Mouse (Mus musculus): ENCODE measurements around the gene 2310061I04Rik. TPM values are rescaled to one million over a fixed set of nuclear protein-coding genes. Genes with fewer than 3 reads are reported as not detected.

The 2310061I04Rik gene
- polyA plus RNA-seq, 1 experiment: 125 TPM

DNA sequence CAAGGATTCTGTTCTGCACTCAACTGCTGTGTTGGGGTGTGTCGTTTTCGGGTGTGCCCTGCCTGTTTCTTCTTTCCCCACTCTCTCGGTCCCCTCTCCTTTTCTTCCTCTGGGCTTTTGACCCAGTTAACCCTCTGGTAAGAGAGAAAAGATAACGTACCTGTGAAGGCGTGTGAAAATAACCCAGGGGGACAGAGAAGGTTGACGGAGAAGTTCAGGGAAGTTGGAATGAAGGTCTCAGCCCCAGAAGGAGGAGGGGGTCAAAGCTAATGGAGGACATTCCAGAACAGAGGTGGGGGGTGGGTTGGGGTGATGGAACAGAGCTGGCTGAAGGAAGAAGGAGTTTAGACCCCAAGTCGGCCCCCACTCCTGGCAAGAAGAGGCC, 28.3 kb downstream of the 2310061I04Rik start:
- Histone ChIP-seq H3K4me1 (ENCODE audit: control insufficient read depth, insufficient read depth, insufficient read length, low read length) (peaks cover 6% of the 10 kb centered on the region; the same call in 1 of the 2 replicates), H3K27ac (replicated peaks; ENCODE audit: low read depth, low read length) (peak overlapping the region; percentile 99), H3K4me3 (ENCODE audit: insufficient read depth, low read depth, low read length) (peak overlapping the region; percentile 78)

DNA sequence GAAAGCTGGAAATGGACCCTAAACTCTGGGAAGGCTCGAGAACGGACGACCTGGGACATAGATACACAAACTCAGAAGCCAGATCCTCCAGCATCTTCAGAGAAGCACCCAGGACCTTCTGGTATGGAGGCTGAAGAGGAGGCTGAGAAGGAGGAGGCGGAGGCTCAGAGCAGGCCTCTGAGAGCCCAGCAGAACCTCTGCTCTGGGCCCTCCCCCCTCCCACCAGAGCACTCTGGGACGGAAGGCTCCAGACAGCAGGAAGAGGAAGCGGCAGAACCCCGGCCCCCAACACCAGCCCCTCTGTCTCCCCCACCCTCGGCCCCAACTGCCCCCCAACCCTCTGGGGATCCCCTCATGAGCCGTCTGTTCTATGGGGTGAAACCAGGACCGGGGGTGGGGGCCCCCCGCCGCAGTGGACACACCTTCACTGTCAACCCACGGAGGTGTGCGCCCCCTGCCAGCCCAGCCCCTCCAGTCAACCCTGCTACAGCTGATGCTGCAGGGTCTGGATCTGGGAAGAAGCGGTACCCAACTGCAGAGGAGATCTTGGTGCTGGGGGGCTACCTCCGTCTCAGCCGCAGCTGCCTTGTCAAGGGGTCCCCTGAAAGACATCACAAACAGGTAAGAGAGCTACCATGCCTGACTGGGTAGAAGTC, 28.9 kb downstream of the 2310061I04Rik start:
- Histone ChIP-seq H3K4me3 (ENCODE audit: insufficient read depth, low read depth, low read length) (peak overlapping the region; percentile 78), H3K4me1 (ENCODE audit: control insufficient read depth, insufficient read depth, insufficient read length, low read length) (peaks cover 6% of the 10 kb centered on the region; the same call in 1 of the 2 replicates), H3K27ac (replicated peaks; ENCODE audit: low read depth, low read length) (peak overlapping the region; percentile 99)

DNA sequence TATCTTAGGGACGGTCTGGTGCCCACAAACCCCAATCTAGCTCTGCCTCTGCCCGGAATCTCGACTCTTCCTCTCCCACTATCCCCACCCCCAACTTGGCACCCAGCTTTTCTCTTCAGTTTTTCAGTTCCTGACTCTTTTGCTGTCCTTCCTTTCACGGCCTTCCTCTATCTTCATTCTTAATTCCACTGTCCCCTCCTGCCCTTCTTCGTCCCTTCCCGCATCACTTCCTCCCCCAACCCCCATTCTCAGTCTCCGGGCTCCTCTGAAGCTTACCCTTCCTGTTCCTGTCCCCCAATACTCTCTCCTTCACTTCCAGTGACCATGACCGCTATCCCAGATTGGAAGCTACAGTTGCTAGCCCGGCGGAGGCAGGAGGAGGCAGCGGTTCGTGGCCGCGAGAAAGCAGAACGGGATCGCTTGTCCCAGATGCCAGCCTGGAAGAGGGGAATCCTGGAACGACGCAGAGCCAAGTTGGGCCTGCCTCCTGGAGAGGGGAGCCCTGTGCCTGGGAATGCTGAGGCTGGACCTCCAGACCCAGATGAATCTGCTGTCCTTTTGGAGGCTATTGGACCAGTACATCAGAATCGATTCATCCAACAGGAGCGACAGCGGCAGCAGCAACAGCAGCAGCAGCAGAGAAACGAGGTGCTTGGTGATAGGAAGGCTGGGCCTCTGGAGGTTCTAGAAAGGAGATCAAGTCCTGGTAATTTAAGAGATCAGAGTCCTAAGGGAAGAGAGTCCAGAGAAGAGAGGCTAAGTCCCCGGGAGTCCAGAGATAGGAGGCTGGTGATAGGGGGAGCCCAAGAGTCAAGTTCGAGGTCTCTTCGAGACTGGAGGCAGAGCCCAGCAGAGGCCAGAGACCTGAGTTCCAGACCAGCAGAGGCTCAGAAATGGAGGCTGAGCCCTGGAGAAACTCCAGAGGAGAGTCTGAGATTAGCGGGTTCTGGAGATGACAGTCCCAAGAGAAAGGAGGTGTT, 30.0 kb downstream of the 2310061I04Rik start:
- peaks cover 3% of the 10 kb centered on the region; the same call in 1 of the 2 replicates for H3K4me1 ChIP-seq (ENCODE audit: control insufficient read depth, insufficient read depth, insufficient read length, low read length)
- peak overlapping the region; percentile 99 for H3K27ac ChIP-seq (replicated peaks; ENCODE audit: low read depth, low read length)
- peak overlapping the region; percentile 78 for H3K4me3 ChIP-seq (ENCODE audit: insufficient read depth, low read depth, low read length)

DNA sequence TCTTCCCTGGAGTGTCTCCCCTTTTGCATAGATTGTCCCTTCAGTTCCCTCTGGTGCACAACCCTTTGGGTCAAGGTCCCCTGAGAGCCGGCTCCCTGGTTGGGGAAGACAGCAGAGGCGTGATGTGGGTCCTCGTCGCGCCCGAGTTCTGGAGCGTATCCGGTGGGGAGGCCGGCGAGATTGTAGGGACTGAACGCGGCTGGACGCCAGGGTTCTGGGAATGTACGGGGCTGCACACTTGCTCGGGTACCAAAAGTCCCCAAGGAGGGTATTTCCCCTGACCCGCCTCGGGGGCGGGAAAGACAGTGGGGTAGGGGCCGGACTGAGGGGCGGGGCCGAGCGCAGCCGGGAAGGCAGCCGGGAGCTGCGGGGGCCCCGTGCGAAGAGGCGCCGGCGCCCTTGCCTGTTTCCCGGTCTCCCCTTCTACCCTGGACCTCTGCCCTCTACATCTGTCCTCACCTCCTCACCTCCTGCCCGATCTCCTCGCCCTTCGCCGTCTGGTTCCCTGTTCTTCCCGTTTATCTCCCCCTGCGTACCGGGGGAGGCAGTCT, 30.9 kb downstream of the 2310061I04Rik start:
- Histone ChIP-seq H3K27ac (replicated peaks; ENCODE audit: low read depth, low read length) (peak overlapping the region; percentile 99), H3K4me1 (ENCODE audit: control insufficient read depth, insufficient read depth, insufficient read length, low read length) (peaks cover 3% of the 10 kb centered on the region; the same call in 1 of the 2 replicates), H3K4me3 (ENCODE audit: insufficient read depth, low read depth, low read length) (peak overlapping the region; percentile 78)

DNA sequence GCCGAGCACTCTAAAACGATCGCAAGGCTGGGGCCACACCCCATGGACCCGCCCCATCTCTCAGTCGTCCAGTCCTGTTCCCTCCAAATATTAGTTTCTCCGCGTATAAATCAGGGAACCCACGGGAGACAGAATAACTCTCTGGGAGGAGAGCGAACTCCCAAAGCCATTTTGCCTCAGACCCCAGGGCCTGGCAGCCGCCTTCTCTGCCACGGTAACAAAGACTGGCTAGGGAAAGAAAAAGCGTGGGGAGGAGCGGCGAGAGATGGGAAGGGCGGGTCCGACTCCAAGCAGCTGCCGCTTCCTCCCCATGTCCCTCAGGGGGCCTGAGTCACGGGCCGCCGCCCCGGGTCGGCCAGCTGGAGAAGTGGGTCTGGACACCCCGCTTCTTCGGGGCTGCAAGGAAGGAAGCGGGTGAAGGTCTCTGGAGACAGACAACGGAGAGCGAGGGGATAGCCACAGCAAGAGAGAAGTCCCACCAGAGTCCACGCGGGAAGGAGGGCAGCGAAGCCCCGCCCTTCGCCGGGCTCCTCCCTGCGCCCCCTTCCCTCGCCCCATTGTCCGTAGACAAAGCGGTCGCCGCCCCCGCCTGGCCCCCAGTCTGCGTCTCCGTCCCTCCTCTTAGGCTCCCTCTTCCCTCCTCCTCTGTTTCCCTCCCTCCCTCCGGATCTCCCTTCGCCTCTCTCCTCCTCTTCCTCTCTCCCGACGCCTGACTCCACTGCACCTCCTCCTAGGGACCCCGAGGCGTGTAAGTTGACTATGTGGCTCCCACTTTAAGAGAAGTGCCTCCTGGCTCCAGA, 31.6 kb downstream of the 2310061I04Rik start, which contains the start of gene Ppp1r18:
Gene Ppp1r18 (plus strand): TSS at position 113 of the 800 bp plus-strand sequence.
- peaks cover 3% of the 10 kb centered on the region; the same call in 1 of the 2 replicates for H3K4me1 ChIP-seq (ENCODE audit: control insufficient read depth, insufficient read depth, insufficient read length, low read length)
- H3K27ac ChIP-seq (replicated peaks; ENCODE audit: low read depth, low read length): peak within 1 kb of the TSS; percentile 99
- peak within 1 kb of the TSS; percentile 78 for H3K4me3 ChIP-seq (ENCODE audit: insufficient read depth, low read depth, low read length)

DNA sequence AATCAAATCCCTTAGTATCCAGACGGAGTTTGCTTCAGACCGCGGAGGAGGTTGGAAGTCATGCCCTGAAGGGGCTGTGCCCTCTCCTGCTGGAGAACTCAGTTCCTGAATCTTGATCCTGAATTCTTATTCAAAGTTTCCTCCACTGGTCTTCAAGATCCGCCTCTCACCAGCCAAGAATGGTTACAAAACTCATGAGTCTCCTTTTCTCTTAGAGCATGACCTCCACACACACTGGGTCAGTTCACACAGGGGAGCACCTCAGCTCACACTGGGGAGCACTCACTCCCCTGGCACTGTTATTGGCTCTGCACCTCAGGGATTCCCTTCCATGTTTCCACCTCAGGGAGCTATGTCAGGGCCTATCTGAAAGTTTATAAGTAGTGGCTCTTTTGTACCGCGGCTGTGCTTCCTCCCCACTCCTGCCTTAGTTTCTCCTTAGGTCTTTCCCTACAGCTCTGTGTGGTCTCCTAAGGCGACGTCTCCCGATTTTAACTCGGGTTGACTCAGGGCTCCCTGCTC, 32.3 kb downstream of the 2310061I04Rik start:
- Histone ChIP-seq H3K27ac (replicated peaks; ENCODE audit: low read depth, low read length) (peak overlapping the region; percentile 99), H3K4me1 (ENCODE audit: control insufficient read depth, insufficient read depth, insufficient read length, low read length) (peaks cover 3% of the 10 kb centered on the region; the same call in 1 of the 2 replicates), H3K4me3 (ENCODE audit: insufficient read depth, low read depth, low read length) (peak overlapping the region; percentile 78)

DNA sequence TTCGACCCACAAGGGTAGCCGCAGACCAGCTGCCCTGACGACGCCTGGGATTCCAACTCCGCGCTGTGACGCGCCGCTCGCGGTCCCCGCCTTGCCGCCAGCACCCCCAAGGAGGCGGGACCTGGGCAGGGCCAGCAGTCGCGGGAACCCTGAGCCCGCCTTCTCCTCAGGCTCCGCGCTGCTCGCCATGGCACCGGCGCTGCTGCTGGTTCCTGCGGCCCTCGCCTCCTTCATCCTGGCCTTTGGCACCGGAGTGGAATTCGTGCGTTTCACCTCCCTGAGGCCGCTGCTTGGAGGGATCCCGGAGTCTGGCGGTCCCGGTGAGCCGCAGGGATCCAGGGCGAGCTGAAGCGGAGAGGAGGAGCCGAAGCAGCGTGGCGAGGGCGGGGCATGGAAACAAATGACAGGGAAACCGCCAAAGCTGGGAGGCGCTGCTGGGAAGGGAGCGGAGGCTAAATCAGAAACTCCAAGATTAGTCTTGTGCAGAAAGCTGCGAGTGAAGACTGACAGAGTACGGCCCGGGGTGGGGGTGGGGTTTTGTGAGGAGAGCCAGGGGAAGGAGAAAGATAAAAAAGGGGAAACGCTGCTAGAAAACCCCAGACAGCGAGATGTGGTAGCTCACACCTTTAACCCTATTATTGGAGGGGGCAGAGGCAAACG, 35.9 kb downstream of the 2310061I04Rik start, which contains the start of gene Nrm:
Gene Nrm (plus strand): TSS at position 121 of the 660 bp plus-strand sequence.
- Histone ChIP-seq H3K4me3 (ENCODE audit: insufficient read depth, low read depth, low read length) (peak within 1 kb of the TSS; percentile 83), H3K4me1 (ENCODE audit: control insufficient read depth, insufficient read depth, insufficient read length, low read length) (peaks cover 3% of the 10 kb centered on the region; the same call in 1 of the 2 replicates), H3K27ac (replicated peaks; ENCODE audit: low read depth, low read length) (peak within 1 kb of the TSS; percentile 62; the same call in 1 of the 2 replicates)

DNA sequence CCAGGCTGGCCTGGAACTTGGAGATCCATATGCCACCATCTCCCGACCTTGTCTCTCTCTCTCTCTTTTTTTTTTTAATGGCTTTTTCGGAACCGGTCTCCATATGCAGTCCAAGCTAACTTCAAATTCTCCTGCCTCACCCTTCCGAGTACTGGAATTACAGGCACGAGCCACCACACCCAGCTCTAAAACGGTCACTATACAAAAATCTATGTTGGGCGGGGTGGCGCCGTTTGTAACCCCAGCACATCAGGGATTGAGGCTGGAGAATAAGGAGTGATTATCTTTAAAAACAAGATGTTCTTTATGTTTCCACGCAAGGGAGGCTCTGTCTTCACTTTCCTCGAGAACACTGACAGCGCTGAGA, 36.4 kb downstream of the 2310061I04Rik start:
- Histone ChIP-seq H3K4me3 (ENCODE audit: insufficient read depth, low read depth, low read length) (peak overlapping the region; percentile 54), H3K27ac (replicated peaks; ENCODE audit: low read depth, low read length) (peak overlapping the region; percentile 62; the same call in 1 of the 2 replicates), H3K4me1 (ENCODE audit: control insufficient read depth, insufficient read depth, insufficient read length, low read length) (peaks cover 3% of the 10 kb centered on the region; the same call in 1 of the 2 replicates)

DNA sequence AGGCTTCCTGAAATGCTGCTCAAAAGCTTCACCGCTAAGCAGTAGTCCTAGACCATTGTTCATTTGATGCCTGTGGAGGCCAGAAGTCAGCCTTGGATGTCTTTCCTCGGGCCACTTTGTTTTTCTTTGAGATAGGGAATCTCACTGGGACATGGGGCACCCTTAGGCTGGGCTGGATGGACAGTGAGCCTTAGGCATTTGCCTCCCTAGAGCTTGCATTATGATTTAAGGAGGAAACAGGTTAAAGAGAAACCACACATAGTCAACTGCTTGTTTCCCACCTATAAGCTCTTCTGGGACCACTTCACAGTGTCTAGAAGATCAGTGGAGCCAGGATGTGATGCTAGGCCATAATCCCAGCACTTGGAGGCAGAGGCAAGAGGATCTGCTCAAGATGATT, 37.4 kb downstream of the 2310061I04Rik start:
- Histone ChIP-seq H3K27ac (replicated peaks; ENCODE audit: low read depth, low read length) (no peak overlapping the region), H3K4me1 (ENCODE audit: control insufficient read depth, insufficient read depth, insufficient read length, low read length) (peaks cover under 1% of the 10 kb centered on the region; the same call in 1 of the 2 replicates), H3K4me3 (ENCODE audit: insufficient read depth, low read depth, low read length) (no peak overlapping the region)

DNA sequence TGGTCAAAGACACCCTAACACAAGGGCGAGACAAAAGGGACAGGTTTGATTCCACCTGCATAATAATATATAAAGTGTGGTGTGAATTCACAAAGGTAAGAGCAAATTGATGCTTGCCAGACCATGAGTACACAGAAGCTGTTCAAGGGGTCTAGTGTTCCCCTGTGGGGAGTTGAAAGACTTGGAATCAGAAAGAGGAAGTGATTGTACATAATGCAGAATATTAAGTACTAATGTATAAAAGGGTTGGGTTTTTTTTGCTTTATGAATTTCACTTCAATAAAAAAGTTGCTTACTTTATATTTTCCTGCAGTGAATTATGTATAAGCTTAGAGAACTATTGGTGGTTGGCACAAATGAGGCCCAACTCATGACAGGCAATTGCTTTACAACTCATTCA, 37.9 kb downstream of the 2310061I04Rik start:
- Histone ChIP-seq H3K27ac (replicated peaks; ENCODE audit: low read depth, low read length) (no peak overlapping the region), H3K4me1 (ENCODE audit: control insufficient read depth, insufficient read depth, insufficient read length, low read length) (no peaks in the 10 kb centered on the region; the same call in 1 of the 2 replicates), H3K4me3 (ENCODE audit: insufficient read depth, low read depth, low read length) (no peak overlapping the region)

DNA sequence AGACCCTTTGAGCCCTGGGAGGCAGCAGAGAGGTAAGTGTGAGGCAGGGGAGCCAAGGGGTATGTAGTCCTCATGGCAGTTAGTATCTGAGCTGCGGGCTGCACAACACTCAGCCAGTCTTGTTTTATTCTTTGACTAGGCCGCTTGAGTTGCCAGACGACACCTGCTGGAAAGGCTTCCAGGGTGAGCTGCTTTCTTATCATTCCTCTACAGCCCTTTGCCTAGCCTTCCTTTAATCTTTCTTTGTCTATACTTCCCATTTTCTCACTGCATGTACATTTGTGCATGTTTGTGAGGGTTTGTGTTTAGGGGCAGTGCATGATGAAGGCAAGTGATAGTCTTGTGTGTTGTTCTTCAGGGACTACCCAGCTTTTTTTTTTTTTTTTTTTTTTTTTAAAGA, 46.3 kb downstream of the 2310061I04Rik start:
- no peak overlapping the region for H3K4me3 ChIP-seq (ENCODE audit: insufficient read depth, low read depth, low read length)
- no peak overlapping the region for H3K27ac ChIP-seq (replicated peaks; ENCODE audit: low read depth, low read length)
- no peaks in the 10 kb centered on the region for H3K4me1 ChIP-seq (ENCODE audit: control insufficient read depth, insufficient read depth, insufficient read length, low read length)

DNA sequence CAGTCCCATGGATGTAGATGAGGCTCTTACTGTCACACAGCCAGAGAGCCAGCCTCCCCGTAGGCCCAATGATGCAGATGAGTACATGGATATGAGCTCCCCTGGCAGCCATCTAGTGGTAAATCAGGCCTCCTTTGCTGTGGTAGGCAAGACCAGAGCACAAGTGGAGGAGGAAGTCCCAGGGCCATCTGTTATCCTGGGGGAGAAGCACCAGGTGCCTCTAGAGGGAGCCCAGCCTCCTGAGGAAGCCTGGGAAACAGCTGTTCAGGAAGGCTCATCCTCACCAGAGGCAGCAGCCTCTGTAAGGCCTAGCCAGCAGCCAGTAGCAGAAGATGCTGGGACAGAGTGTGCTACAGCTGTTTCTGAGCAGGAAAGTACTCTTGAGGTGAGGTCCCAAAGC, 49.1 kb downstream of the 2310061I04Rik start:
- H3K27ac ChIP-seq (replicated peaks; ENCODE audit: low read depth, low read length): no peak overlapping the region
- no peak overlapping the region for H3K4me3 ChIP-seq (ENCODE audit: insufficient read depth, low read depth, low read length)
- H3K4me1 ChIP-seq (ENCODE audit: control insufficient read depth, insufficient read depth, insufficient read length, low read length): no peaks in the 10 kb centered on the region

DNA sequence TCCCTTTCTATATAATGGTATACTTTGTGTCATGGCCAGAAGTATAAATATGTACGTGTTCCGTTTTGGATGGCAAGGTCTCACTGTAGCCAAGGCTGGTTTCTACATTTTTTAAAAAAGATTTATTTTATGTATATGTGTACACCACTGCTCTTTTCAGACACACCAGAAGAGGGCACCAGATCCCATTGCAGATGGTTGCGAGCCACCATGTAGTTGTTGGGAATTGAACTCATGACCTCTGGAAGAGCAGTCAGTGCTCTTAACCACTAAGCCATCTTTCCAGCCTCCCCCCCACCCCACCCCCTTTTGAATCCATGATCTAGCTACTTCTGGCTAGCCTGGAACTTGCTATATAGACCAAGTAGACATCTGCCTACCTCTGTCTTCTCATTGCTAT, 53.7 kb downstream of the 2310061I04Rik start:
- Histone ChIP-seq H3K27ac (replicated peaks; ENCODE audit: low read depth, low read length) (no peak overlapping the region), H3K4me1 (ENCODE audit: control insufficient read depth, insufficient read depth, insufficient read length, low read length) (no peaks in the 10 kb centered on the region), H3K4me3 (ENCODE audit: insufficient read depth, low read depth, low read length) (no peak overlapping the region)

Data from brown adipose tissue, adult 24 weeks (tissue).